Comparison of ENCODE assay signal across 15 mouse cellular contexts in genomic region chr8:5739503-5739902, GRCm38 (mm10).
A peak's percentile ranks its signal among the peaks of the same experiment; 100 is the strongest.
DNase-seq lines count a peak whose midpoint lies in the region; ATAC-seq and TF ChIP-seq lines count a peak whose summit lies in the region.
"Had no signal": no experiment of that assay in that cellular context is flagged by ENCODE, and none has a peak within 500 bp of the region (broad histone marks: within the 10 kb centered on the region; RNA-seq: fewer than 3 reads in every experiment).

No protein-coding gene starts in this region.

- H3K9ac ChIP-seq in ES-Bruce4 (ENCODE audit: low read depth, poor library complexity, severe bottlenecking): no peak overlapping the region
- no peak overlapping the region for H3K9ac ChIP-seq in hindbrain, embryonic 12.5 days
- H3K9ac ChIP-seq: embryonic facial prominence, embryonic 15.5 days; forebrain, postnatal 0 days; limb, embryonic 12.5 days; neural tube, embryonic 12.5 days had no signal

- H3K9me3 ChIP-seq in ES-Bruce4 (replicated peaks; ENCODE audit: control insufficient read depth, insufficient read depth, low read length, poor library complexity, severe bottlenecking): no peaks in the 10 kb centered on the region
- H3K9me3 ChIP-seq in hindbrain, embryonic 12.5 days (replicated peaks): no peaks in the 10 kb centered on the region
- H3K9me3 ChIP-seq: embryonic facial prominence, embryonic 15.5 days; limb, embryonic 12.5 days; neural tube, embryonic 12.5 days had no signal

- 72% methylated on average over 2 of the region's 2 CpGs for WGBS in hindbrain, embryonic 12.5 days

- TF ChIP-seq EP300 in ES-Bruce4 (IDR thresholded peaks at IDR 0.05; ENCODE audit: insufficient read depth, low read depth, low read length): no peak

- no peak overlapping the region for H3K4me2 ChIP-seq in hindbrain, embryonic 12.5 days (replicated peaks)
- H3K4me2 ChIP-seq: embryonic facial prominence, embryonic 15.5 days; limb, embryonic 12.5 days; neural tube, embryonic 12.5 days had no signal

- no peak for TF ChIP-seq POLR2A in ES-Bruce4 (IDR thresholded peaks at IDR 0.05; ENCODE audit: insufficient read depth, low read length)

- peak; percentile 43 for TF ChIP-seq CTCF in ES-Bruce4 (IDR thresholded peaks at IDR 0.05; ENCODE audit: low read depth, low read length)

- no peak overlapping the region for H3K27ac ChIP-seq in ES-Bruce4 (ENCODE audit: insufficient read depth, low read length)
- no peak overlapping the region for H3K27ac ChIP-seq in hindbrain, embryonic 12.5 days
- H3K27ac ChIP-seq: embryonic facial prominence, embryonic 15.5 days; limb, embryonic 12.5 days; neural tube, embryonic 12.5 days had no signal

- H3K36me3 ChIP-seq in ES-Bruce4 (ENCODE audit: control insufficient read depth, insufficient read depth, low read length, poor library complexity, severe bottlenecking): no peaks in the 10 kb centered on the region
- H3K36me3 ChIP-seq in hindbrain, embryonic 12.5 days: no peaks in the 10 kb centered on the region
- H3K36me3 ChIP-seq: embryonic facial prominence, embryonic 15.5 days; limb, embryonic 12.5 days; neural tube, embryonic 12.5 days had no signal

- H3K4me3 ChIP-seq in ES-Bruce4 (ENCODE audit: low read depth, low read length): no peak overlapping the region
- H3K4me3 ChIP-seq in hindbrain, embryonic 12.5 days: no peak overlapping the region
- H3K4me3 ChIP-seq: embryonic facial prominence, embryonic 15.5 days; limb, embryonic 12.5 days; neural tube, embryonic 12.5 days had no signal

- no peaks in the 10 kb centered on the region for H3K4me1 ChIP-seq in ES-Bruce4 (ENCODE audit: control insufficient read depth, insufficient read depth, low read length)
- H3K4me1 ChIP-seq in hindbrain, embryonic 12.5 days: no peaks in the 10 kb centered on the region
- H3K4me1 ChIP-seq: embryonic facial prominence, embryonic 15.5 days; limb, embryonic 12.5 days; neural tube, embryonic 12.5 days had no signal

- no peak for DNase-seq in cerebellum, postnatal 4 days (ENCODE audit: low spot score in 2 of 2)
- DNase-seq in left cerebral cortex, postnatal 4 days: peak; percentile 18
- no peak for DNase-seq in left cerebral cortex, postnatal 25 days (ENCODE audit: low spot score in 2 of 2)
- no peak for DNase-seq in T-cell, adult 2 months (ENCODE audit: low spot score)
- DNase-seq: forebrain, postnatal 0 days; heart, postnatal 14 days; thymus, postnatal 4 days had no signal

- intact Hi-C loops in left cerebral cortex, postnatal 4 days (cut with DNase I): no loop called here
- intact Hi-C loops in left cerebral cortex, postnatal 25 days (cut with DNase I): no loop called here

- peak; percentile 66; the same call in 1 of the 2 replicates for ATAC-seq in cerebellum, adult (ENCODE audit: insufficient number of reproducible peaks, low FRiP score, low TSS enrichment)
- ATAC-seq in hindbrain, embryonic 12.5 days (ENCODE audit: low FRiP score): peak; percentile 40; the same call in 1 of the 2 replicates
- no peak for ATAC-seq in CD4-positive, CD25-positive, alpha-beta regulatory T cell, adult 4 months
- ATAC-seq: forebrain, postnatal 0 days; Patski had no signal

- no peaks in the 10 kb centered on the region for H3K27me3 ChIP-seq in ES-Bruce4 (ENCODE audit: control insufficient read depth, insufficient read depth, low read length, poor library complexity, severe bottlenecking)
- H3K27me3 ChIP-seq in hindbrain, embryonic 12.5 days: no peaks in the 10 kb centered on the region
- H3K27me3 ChIP-seq: embryonic facial prominence, embryonic 15.5 days; limb, embryonic 12.5 days; neural tube, embryonic 12.5 days; Patski had no signal
